Mouse (Mus musculus) small intestine, adult 2 months (tissue): Measurements from ENCODE around the gene Rai1.

Experiments
- CTCF ChIP-seq: fragments of 200-500 bp; IDR thresholded peaks from 2 replicates; pipeline ENCODE4 v1.5.1; 2012; ENCODE audit warnings: low read depth, mild to moderate bottlenecking, control low read depth, inconsistent platforms, low read length, moderate library complexity, mixed read lengths; ENCODE audit not compliant: insufficient replicate concordance, insufficient read length; ENCODE audit errors: extremely low read depth
- POLR2A ChIP-seq: fragments of 200-500 bp; IDR thresholded peaks from 2 replicates; pipeline ENCODE4 v1.6.1; 2012; ENCODE audit warnings: low read depth, mild to moderate bottlenecking, control low read depth, inconsistent platforms, low read length, moderate library complexity

DNA sequence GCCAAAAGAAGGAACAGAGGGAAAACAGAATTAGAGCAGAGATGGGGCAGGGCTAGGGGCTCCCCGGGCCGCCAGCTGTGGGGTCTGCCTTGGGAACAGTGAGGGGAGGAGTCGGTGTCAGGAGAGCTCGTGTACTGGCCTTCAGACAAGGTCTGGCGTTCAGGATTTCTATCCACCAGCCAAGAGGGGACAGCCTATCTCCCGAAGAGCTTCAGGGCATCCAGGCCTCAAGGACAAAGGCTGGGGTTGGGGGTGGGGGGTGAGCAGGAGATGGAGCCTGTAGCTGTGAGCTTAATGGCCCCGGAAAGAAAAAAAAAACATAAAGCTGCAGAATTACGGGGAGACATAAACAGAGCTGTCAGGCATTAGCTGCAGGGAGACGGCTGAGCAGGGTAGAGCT is 64.0 kb downstream of the Rai1 start:
- no peak for TF ChIP-seq CTCF
- no peak for TF ChIP-seq POLR2A
